Mouse (Mus musculus) megakaryocyte, embryonic 14.5 days (primary cell): ENCODE data around the gene Art4. TPM values are rescaled to one million over a fixed set of nuclear protein-coding genes. Genes with fewer than 3 reads are reported as not detected.
A peak's percentile ranks its signal among the peaks of the same experiment; 100 is the strongest.

Source experiments
- H3K27me3 ChIP-seq: replicated peaks from 2 replicates; pipeline ENCODE3; 2012; ENCODE audit warnings: inconsistent platforms
- H3K36me3 ChIP-seq: replicated peaks from 2 replicates; pipeline ENCODE3; 2012; ENCODE audit warnings: low read length, inconsistent platforms, mixed read lengths
- H3K4me1 ChIP-seq: 2 replicates; pipeline ENCODE4 v1.6.1; 2012; ENCODE audit warnings: inconsistent platforms
- H3K4me3 ChIP-seq: replicated peaks from 2 replicates; pipeline ENCODE3; 2012; ENCODE audit warnings: moderate library complexity, mild to moderate bottlenecking, inconsistent platforms
- H3K9me3 ChIP-seq: 2 replicates; pipeline ENCODE4 v1.6.1; 2012; ENCODE audit warnings: inconsistent platforms
- FLI1 ChIP-seq: IDR thresholded peaks from 2 replicates; pipeline ENCODE4 v1.6.1; 2012; ENCODE audit warnings: low read length, inconsistent platforms, mixed read lengths
- GATA1 ChIP-seq: IDR thresholded peaks from 3 replicates; pipeline ENCODE4 v1.6.1; 2012; ENCODE audit warnings: mixed read lengths, low read length, inconsistent platforms, borderline replicate concordance
- polyA plus RNA-seq: library from polyadenylated mRNA; stranded (reverse); fragments of >175 nt; gene quantifications from 2 replicates; pipeline ENCODE4 v1.2.3, GENCODE M21; 2012; ENCODE audit warnings: low replicate concordance; ENCODE audit not compliant: insufficient read depth

The Art4 gene
- polyA plus RNA-seq, 1 experiment: 0.32 TPM

GRCm38 (mm10) chr6:136875670-136876069 is 18.1 kb upstream of the Art4 start, which contains the start of gene Mgp:
TSS of gene Mgp (minus strand) at chr6:136875823.
- H3K4me1 ChIP-seq: peaks cover 11% of the 10 kb centered on the region
- H3K4me3 ChIP-seq: no peak within 1 kb of the TSS

DNA sequence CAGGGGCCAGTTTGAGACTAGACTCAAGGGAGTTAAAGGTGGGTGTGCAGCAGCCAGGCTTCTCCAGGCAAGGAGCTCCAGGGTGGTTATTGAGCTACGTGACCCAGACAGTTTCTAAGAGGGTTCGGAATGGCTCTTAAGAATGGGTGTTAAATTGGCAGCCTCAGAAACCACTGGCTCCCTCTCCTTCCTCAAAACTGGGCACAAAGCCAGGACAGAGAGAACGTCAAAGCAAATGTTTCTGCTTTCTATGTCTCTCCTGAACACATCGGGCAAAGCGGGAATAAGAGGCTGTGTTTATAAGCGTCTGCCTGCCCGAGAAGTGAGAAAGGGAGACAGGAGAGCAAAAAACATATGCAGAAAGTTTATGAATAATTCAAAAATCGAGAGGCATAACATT is 17.1 kb upstream of the Art4 start:
- Histone ChIP-seq H3K4me1 (peaks cover 11% of the 10 kb centered on the region), H3K27me3 (peaks cover 28% of the 10 kb centered on the region), H3K9me3 (no peaks in the 10 kb centered on the region), H3K4me3 (no peak overlapping the region), H3K36me3 (no peaks in the 10 kb centered on the region)
- TF ChIP-seq FLI1: no peak
- TF ChIP-seq GATA1: no peak

More at GRCm38 (mm10) chr6:136875670-136876069, 18.1 kb upstream of the Art4 start, which contains the start of gene Mgp:
- no peak for TF ChIP-seq GATA1
- TF ChIP-seq FLI1: no peak
- H3K36me3 ChIP-seq: no peaks in the 10 kb centered on the region
- H3K27me3 ChIP-seq: peaks cover 28% of the 10 kb centered on the region
- H3K9me3 ChIP-seq: no peaks in the 10 kb centered on the region

DNA sequence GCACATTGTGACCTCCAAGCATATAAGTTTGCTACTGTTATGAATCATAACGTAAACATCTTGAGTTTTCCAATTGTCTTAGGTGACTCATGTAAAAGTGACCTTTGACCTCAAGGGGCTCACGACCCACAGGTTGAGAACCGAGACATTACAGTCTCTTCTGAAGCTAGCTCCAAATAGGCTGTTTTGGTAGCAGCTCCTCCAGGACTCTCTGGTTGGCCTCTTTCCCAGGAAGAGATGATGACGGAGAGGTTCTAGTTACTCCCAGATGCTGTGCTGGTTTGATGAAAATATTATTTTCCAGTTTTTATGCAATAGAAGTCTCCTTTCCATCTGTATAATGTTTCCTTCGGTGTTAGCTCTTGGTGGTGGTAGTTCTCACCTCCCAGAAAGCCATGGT is 11.4 kb upstream of the Art4 start:
- TF ChIP-seq GATA1: no peak
- TF ChIP-seq FLI1: no peak
- no peak overlapping the region for H3K4me3 ChIP-seq
- no peaks in the 10 kb centered on the region for H3K9me3 ChIP-seq
- H3K36me3 ChIP-seq: no peaks in the 10 kb centered on the region
- H3K27me3 ChIP-seq: peaks cover 11% of the 10 kb centered on the region
- no peaks in the 10 kb centered on the region for H3K4me1 ChIP-seq

GRCm38 (mm10) chr6:136866150-136866549 is 8.6 kb upstream of the Art4 start:
- TF ChIP-seq FLI1 (no peak), GATA1 (no peak)
- no peak overlapping the region for H3K4me3 ChIP-seq
- H3K4me1 ChIP-seq: peaks cover 3% of the 10 kb centered on the region; the same call in 1 of the 2 replicates

GRCm38 (mm10) chr6:136865360-136865759 is 7.8 kb upstream of the Art4 start:
- Histone ChIP-seq H3K36me3 (no peaks in the 10 kb centered on the region), H3K4me3 (no peak overlapping the region), H3K27me3 (peaks cover 6% of the 10 kb centered on the region), H3K4me1 (peaks cover 10% of the 10 kb centered on the region; the same call in 1 of the 2 replicates), H3K9me3 (no peaks in the 10 kb centered on the region)
- TF ChIP-seq FLI1 (no peak), GATA1 (no peak)

More at GRCm38 (mm10) chr6:136866150-136866549, 8.6 kb upstream of the Art4 start:
- Histone ChIP-seq H3K9me3 (no peaks in the 10 kb centered on the region), H3K27me3 (peaks cover 6% of the 10 kb centered on the region), H3K36me3 (no peaks in the 10 kb centered on the region)

GRCm38 (mm10) chr6:136861020-136861419 is 3.5 kb upstream of the Art4 start:
- H3K4me1 ChIP-seq: peaks cover 38% of the 10 kb centered on the region
- no peaks in the 10 kb centered on the region for H3K36me3 ChIP-seq
- peaks cover 13% of the 10 kb centered on the region for H3K27me3 ChIP-seq

DNA sequence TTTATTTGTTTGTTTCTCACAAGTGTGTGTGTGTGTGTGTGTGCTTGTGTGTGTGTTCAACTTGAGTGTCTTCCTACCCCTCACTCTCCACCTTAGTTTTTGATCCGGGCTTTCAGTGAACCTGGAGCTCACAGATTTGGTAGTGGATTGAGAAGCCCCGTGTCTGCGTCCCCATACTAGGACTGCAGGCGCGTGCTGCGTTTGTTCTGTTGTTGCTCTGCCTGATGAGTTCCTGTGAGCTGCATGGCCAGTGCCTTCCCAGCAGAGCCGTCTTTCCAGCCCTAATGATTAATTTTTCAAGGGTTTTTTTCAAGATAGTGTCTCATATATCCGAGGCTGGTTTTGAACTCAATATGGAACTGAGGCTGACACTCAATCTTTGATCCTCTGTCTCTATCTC is 887 bp upstream of the Art4 start:
- Histone ChIP-seq H3K9me3 (no peaks in the 10 kb centered on the region), H3K4me3 (peak overlapping the region; percentile 91), H3K27me3 (peaks cover 6% of the 10 kb centered on the region), H3K36me3 (no peaks in the 10 kb centered on the region), H3K4me1 (peaks cover 48% of the 10 kb centered on the region)
- TF ChIP-seq GATA1: no peak
- no peak for TF ChIP-seq FLI1

More at GRCm38 (mm10) chr6:136861020-136861419, 3.5 kb upstream of the Art4 start:
- H3K9me3 ChIP-seq: no peaks in the 10 kb centered on the region
- TF ChIP-seq GATA1 (no peak), FLI1 (no peak)
- H3K4me3 ChIP-seq: no peak overlapping the region

DNA sequence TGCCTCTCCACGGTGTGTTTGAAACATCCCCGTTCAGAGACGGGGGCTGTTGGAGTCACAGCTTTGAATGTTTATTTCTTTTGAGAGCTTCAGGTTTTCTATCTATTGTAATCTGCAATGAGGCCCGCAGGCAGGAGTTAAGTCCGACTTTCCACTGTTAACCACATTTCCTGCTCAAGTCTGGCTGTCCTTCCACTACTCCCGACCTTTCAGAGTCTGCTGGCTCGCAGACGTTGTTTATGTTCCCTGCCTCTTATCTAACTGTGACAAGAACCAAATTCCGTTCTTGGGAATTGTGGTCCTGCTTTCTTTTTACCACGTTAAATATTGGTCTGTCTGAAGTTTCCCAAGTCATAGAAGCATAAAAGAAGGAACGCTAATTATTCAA is 334 bp upstream of the Art4 start:
- Histone ChIP-seq H3K4me3 (peak overlapping the region; percentile 91), H3K27me3 (peaks cover 6% of the 10 kb centered on the region), H3K9me3 (no peaks in the 10 kb centered on the region), H3K4me1 (peaks cover 49% of the 10 kb centered on the region), H3K36me3 (no peaks in the 10 kb centered on the region)
- no peak for TF ChIP-seq FLI1
- no peak for TF ChIP-seq GATA1

- H3K4me3 ChIP-seq: peak overlapping the region; percentile 84
- peaks cover 6% of the 10 kb centered on the region for H3K27me3 ChIP-seq
- TF ChIP-seq GATA1: no peak
- TF ChIP-seq FLI1: no peak
- peaks cover 53% of the 10 kb centered on the region for H3K4me1 ChIP-seq
- no peaks in the 10 kb centered on the region for H3K36me3 ChIP-seq
- H3K9me3 ChIP-seq: no peaks in the 10 kb centered on the region
Observed at GRCm38 (mm10) chr6:136856071-136856636, 1.4 kb downstream of the Art4 start.

DNA sequence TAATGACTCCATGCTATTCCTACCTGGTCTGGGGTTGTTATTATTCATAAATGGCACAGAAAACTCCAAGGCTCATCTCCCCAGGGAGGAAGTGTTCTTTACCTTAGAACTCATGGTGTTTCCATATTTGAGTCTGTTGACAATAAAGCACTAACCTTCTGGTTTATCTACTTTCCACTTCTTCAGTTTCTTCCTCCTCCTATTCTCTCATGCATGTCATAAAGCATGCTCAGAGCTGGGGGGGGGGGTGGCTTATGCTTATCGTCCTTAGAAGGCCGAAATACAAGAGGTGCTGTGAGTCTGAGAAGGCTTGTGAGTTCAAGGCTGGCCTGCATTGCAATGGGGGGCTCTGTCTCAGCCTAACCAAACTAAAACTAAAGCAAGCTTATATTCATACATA is 2.4 kb downstream of the Art4 start:
- Histone ChIP-seq H3K36me3 (no peaks in the 10 kb centered on the region), H3K4me3 (no peak overlapping the region), H3K9me3 (no peaks in the 10 kb centered on the region), H3K27me3 (peaks cover 6% of the 10 kb centered on the region), H3K4me1 (peaks cover 55% of the 10 kb centered on the region)
- no peak for TF ChIP-seq FLI1
- TF ChIP-seq GATA1: no peak
